Mouse (Mus musculus) heart, embryonic 10.5 days (tissue): ENCODE measurements around the gene Alcam. TPM values are rescaled to one million over a fixed set of nuclear protein-coding genes. Genes with fewer than 3 reads are reported as not detected.

Experiments used
- DNase-seq: peaks from one replicate; pipeline ENCODE4 v3.0.0-alpha.2; 2017; ENCODE audit warnings: low spot score
- H3K27ac ChIP-seq: fragments of 300-500 bp; sonication (generic); 2 replicates; pipeline ENCODE4 v1.5.1; 2016; ENCODE audit warnings: mild to moderate bottlenecking
- H3K27me3 ChIP-seq: fragments of 300-500 bp; sonication (generic); 2 replicates; pipeline ENCODE4 v1.6.1; 2016; ENCODE audit warnings: mild to moderate bottlenecking; ENCODE audit not compliant: poor library complexity, insufficient read depth, severe bottlenecking
- H3K36me3 ChIP-seq: fragments of 300-500 bp; sonication (generic); 2 replicates; pipeline ENCODE4 v1.6.1; 2016; ENCODE audit warnings: mild to moderate bottlenecking, moderate library complexity
- H3K4me1 ChIP-seq: fragments of 300-500 bp; sonication (generic); 2 replicates; pipeline ENCODE4 v1.6.1; 2016; ENCODE audit warnings: mild to moderate bottlenecking
- H3K4me3 ChIP-seq: fragments of 300-500 bp; sonication (generic); 2 replicates; pipeline ENCODE4 v1.5.1; 2016; ENCODE audit warnings: mild to moderate bottlenecking, moderate library complexity
- H3K9me3 ChIP-seq: fragments of 300-500 bp; sonication (generic); 2 replicates; pipeline ENCODE4 v1.6.1; 2016; ENCODE audit warnings: mild to moderate bottlenecking, moderate library complexity
- WGBS: fragments of 180-500 bp; shearing (Covaris S2); methylation state at CpG from one replicate; pipeline ENCODE4 v1.1.7; 2016; 5-methylcytosine and 5-hydroxymethylcytosine counted together
- polyA plus RNA-seq: library from polyadenylated mRNA; unstranded; fragments of >200 nt; fragmentation: Nextera tagmentation; extraction: Ambion mirVana; gene quantifications from 2 replicates; pipeline ENCODE4 v1.2.1, GENCODE M21; 2016

Gene Alcam
- polyA plus RNA-seq, 1 experiment from 2014 or later = 17.8 TPM

- no peaks in the 10 kb centered on the region; the same call in 1 of the 2 replicates for H3K4me1 ChIP-seq
- H3K36me3 ChIP-seq = no peaks in the 10 kb centered on the region
- H3K4me3 ChIP-seq = no peak overlapping the region
- H3K27me3 ChIP-seq = no peaks in the 10 kb centered on the region
- no peaks in the 10 kb centered on the region for H3K9me3 ChIP-seq
- DNase-seq = no peak
- WGBS = 78% methylated on average over 1 of the region's 1 CpGs
- H3K27ac ChIP-seq = no peak overlapping the region
These were observed 21.8 kb downstream of the Alcam start for GRCm38 (mm10) chr16:52432072-52432471.

DNA sequence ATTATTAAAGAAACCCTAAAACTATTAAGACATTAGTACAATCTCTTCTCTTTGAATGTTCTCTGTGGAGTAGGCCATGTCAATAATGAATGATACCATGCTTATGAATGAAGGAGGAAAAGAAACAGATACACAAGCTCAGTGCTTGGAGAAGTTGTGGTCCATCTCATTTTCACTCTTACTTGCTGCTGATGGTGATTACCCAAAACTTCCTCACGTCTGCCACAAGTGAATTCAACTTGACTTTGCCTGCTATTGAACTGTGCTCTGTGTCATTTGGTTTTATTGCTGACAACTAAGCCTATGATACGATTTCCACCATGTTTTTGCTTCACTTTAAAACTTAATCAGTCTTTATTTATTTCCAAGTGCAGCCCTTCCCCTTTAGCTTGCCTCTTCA is 22.3 kb downstream of the Alcam start:
- H3K4me3 ChIP-seq = no peak overlapping the region
- WGBS = 81% methylated on average over 2 of the region's 2 CpGs
- H3K36me3 ChIP-seq = no peaks in the 10 kb centered on the region
- DNase-seq = no peak
- H3K27ac ChIP-seq = no peak overlapping the region
- no peaks in the 10 kb centered on the region for H3K27me3 ChIP-seq
- H3K4me1 ChIP-seq = no peaks in the 10 kb centered on the region; the same call in 1 of the 2 replicates
- H3K9me3 ChIP-seq = no peaks in the 10 kb centered on the region

DNA sequence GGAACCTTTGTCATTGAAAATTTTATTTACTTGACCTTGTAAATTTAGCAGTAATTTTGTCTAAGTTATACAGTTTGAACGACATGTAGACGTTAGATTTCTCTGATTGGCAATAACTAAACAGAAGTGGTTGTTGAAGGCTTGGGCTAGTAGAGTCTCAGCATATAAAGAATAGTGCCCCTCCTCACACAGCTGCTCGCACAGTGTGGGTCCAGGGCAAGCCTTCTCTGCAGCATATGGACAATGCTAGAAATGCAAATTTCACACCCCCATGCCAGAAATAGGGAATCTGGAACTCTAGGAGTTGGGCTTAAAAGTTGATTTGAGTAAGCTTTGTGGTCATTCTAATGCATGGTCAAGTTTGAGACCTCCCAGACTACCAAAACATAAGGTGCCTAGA is 23.8 kb downstream of the Alcam start:
- no peak overlapping the region for H3K27ac ChIP-seq
- no peak overlapping the region for H3K4me3 ChIP-seq
- no peaks in the 10 kb centered on the region for H3K36me3 ChIP-seq
- no peaks in the 10 kb centered on the region; the same call in 1 of the 2 replicates for H3K4me1 ChIP-seq
- WGBS = 74% methylated on average over 3 of the region's 3 CpGs
- H3K27me3 ChIP-seq = no peaks in the 10 kb centered on the region
- no peaks in the 10 kb centered on the region for H3K9me3 ChIP-seq
- no peak for DNase-seq

- Histone ChIP-seq H3K36me3 (no peaks in the 10 kb centered on the region), H3K27me3 (no peaks in the 10 kb centered on the region), H3K27ac (no peak overlapping the region), H3K4me3 (no peak overlapping the region), H3K9me3 (no peaks in the 10 kb centered on the region), H3K4me1 (no peaks in the 10 kb centered on the region; the same call in 1 of the 2 replicates)
- no peak for DNase-seq
These were observed 24.2 kb downstream of the Alcam start for GRCm38 (mm10) chr16:52429661-52430060.

- peak overlapping the region; percentile 67; the same call in 1 of the 2 replicates for H3K27ac ChIP-seq
- no peaks in the 10 kb centered on the region; the same call in 1 of the 2 replicates for H3K4me1 ChIP-seq
- no peaks in the 10 kb centered on the region for H3K9me3 ChIP-seq
- DNase-seq = no peak
- peak overlapping the region; percentile 12 for H3K4me3 ChIP-seq
- no peaks in the 10 kb centered on the region for H3K27me3 ChIP-seq
- no peaks in the 10 kb centered on the region for H3K36me3 ChIP-seq
- 37% methylated on average over 4 of the region's 4 CpGs for WGBS
These were observed 25.4 kb downstream of the Alcam start for GRCm38 (mm10) chr16:52428505-52428904.

DNA sequence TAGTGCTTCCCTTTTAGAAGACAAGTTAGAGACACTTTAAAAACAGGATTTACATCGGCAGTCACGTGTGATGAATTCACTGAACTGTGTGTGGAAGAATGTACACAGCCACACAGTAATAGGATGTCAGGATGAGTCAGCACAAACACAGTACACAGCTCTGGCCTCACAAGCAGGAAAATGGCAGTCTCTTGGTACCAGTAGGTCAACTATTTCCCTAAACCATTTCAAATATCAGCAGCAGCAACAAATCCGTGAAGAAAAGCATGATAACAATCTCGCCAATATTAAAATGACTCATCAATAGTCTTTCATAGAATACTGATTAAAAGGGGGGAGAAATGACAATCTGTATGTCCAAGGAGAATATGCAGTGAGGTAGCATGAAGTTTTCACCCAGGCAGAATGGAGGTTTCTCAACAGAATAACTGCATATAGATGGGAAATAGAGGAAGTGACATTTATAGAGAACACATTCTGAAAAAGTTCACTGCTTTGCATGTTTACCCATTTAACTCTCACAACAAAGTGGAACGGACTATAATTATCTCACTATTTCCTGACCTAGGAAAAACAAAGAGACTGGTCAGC is 35.2 kb downstream of the Alcam start:
- Histone ChIP-seq H3K9me3 (no peaks in the 10 kb centered on the region), H3K4me3 (no peak overlapping the region), H3K4me1 (0 out of 2 replicates have a peak, but pooled peaks cover 5% of the 10 kb centered on the region), H3K27ac (no peak overlapping the region), H3K27me3 (no peaks in the 10 kb centered on the region), H3K36me3 (no peaks in the 10 kb centered on the region)
- 74% methylated on average over 5 of the region's 5 CpGs for WGBS
- DNase-seq = no peak

GRCm38 (mm10) chr16:52417982-52418381 is 35.9 kb downstream of the Alcam start:
- Histone ChIP-seq H3K36me3 (no peaks in the 10 kb centered on the region), H3K4me3 (no peak overlapping the region), H3K4me1 (0 out of 2 replicates have a peak, but pooled peaks cover 5% of the 10 kb centered on the region), H3K9me3 (no peaks in the 10 kb centered on the region), H3K27me3 (no peaks in the 10 kb centered on the region), H3K27ac (no peak overlapping the region)
- 83% methylated on average over 5 of the region's 5 CpGs for WGBS
- no peak for DNase-seq

DNA sequence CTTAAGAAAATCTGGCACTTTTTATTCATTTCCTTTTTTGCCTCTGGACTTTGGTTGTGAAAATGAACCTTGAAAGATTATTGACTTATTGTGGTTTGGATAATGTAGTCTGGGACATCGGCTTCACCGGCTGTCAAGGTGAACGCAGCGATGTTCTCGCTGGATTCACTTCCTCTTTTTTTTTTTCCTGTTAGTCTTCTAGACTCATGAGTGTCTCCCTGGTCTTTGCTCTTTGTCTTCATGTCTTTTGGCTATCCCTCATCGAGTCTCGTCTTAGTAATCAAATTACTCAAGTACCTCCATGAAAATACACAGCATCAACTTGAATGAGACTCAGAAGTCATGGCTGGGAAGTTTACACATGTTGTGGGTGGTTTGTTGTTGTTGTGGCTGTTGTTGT is 36.7 kb downstream of the Alcam start:
- WGBS = 91% methylated on average over 7 of the region's 7 CpGs
- Histone ChIP-seq H3K36me3 (no peaks in the 10 kb centered on the region), H3K9me3 (no peaks in the 10 kb centered on the region), H3K4me3 (no peak overlapping the region), H3K4me1 (0 out of 2 replicates have a peak, but pooled peaks cover 5% of the 10 kb centered on the region), H3K27ac (no peak overlapping the region), H3K27me3 (no peaks in the 10 kb centered on the region)
- no peak for DNase-seq

DNA sequence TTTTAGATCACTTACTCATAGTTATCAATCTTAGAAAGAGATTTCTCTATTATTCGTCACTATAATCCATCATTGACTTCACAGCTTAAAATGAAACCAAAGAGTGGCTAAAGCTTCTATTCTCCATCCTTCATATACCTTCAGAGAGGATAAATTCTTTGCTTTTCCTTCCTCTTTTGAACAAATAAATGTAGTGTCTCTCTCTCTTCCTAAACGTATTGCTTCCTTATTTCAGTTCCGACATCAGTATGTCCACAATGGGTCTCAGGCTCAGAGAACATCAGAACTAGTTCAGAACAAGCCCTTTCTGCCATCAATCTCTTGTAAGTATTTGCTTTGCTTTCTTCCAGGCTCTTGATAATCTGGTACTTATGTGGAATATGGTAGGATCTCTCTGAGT is 40.2 kb downstream of the Alcam start:
- Histone ChIP-seq H3K27ac (no peak overlapping the region), H3K36me3 (no peaks in the 10 kb centered on the region), H3K4me1 (peaks cover 8% of the 10 kb centered on the region; the same call in 1 of the 2 replicates), H3K9me3 (no peaks in the 10 kb centered on the region), H3K27me3 (no peaks in the 10 kb centered on the region), H3K4me3 (no peak overlapping the region)
- no peak for DNase-seq
- 79% methylated on average over 3 of the region's 3 CpGs for WGBS

GRCm38 (mm10) chr16:52406072-52406471 is 47.8 kb downstream of the Alcam start:
- Histone ChIP-seq H3K4me3 (no peak overlapping the region), H3K27me3 (no peaks in the 10 kb centered on the region), H3K4me1 (peaks cover 9% of the 10 kb centered on the region; the same call in 1 of the 2 replicates), H3K36me3 (no peaks in the 10 kb centered on the region), H3K27ac (no peak overlapping the region), H3K9me3 (no peaks in the 10 kb centered on the region)
- 84% methylated on average over 3 of the region's 3 CpGs for WGBS
- DNase-seq = no peak

DNA sequence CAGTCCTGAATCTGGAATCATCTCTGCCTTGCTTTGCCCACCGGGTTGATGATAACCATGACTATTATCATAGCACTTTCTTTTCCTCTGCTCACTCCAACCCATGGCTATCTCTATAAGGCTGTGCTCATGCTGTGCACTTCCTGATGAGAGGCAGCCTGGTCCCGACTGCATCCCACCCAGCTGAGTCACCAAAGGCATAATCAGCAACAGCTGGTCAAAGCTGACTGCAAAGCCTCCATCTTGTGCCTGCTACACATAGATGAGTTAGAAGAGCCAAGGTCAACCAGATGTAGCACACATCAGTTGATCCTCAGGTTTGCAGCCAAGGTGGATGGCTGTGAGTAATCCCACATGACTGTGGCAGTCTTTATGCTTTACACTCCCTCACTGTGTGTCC is 48.6 kb downstream of the Alcam start:
- H3K27ac ChIP-seq = no peak overlapping the region
- H3K4me3 ChIP-seq = no peak overlapping the region
- WGBS = 45% methylated on average over 2 of the region's 2 CpGs
- peaks cover 7% of the 10 kb centered on the region; the same call in 1 of the 2 replicates for H3K4me1 ChIP-seq
- no peaks in the 10 kb centered on the region for H3K36me3 ChIP-seq
- no peaks in the 10 kb centered on the region for H3K9me3 ChIP-seq
- no peak for DNase-seq
- H3K27me3 ChIP-seq = no peaks in the 10 kb centered on the region

DNA sequence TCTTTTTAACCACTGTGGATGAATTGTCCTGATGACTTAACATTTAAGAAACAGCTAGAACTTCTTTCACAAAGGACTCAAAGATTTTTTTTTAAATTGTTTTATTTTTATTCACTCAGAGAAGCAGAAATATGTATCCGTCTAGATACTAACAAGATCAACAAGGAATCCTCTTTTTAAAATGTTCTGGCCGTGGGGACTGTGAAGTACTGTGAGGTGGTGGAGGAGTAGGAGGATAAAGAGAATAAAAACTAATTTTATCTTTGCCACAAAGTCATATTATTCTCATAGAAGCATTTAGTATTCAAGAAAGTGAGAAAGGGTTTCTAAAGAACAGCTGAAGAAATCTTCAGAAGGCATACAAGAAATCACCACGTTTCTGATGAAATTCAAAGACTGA is 54.8 kb downstream of the Alcam start:
- no peak overlapping the region for H3K4me3 ChIP-seq
- no peaks in the 10 kb centered on the region for H3K9me3 ChIP-seq
- no peaks in the 10 kb centered on the region for H3K27me3 ChIP-seq
- no peaks in the 10 kb centered on the region for H3K36me3 ChIP-seq
- WGBS = 80% methylated on average over 3 of the region's 3 CpGs
- peaks cover 2% of the 10 kb centered on the region; the same call in 1 of the 2 replicates for H3K4me1 ChIP-seq
- H3K27ac ChIP-seq = no peak overlapping the region
- no peak for DNase-seq

- Histone ChIP-seq H3K36me3 (no peaks in the 10 kb centered on the region), H3K4me3 (no peak overlapping the region), H3K27ac (no peak overlapping the region), H3K9me3 (no peaks in the 10 kb centered on the region), H3K4me1 (peaks cover 9% of the 10 kb centered on the region; the same call in 1 of the 2 replicates), H3K27me3 (no peaks in the 10 kb centered on the region)
- no peak for DNase-seq
- 81% methylated on average over 5 of the region's 5 CpGs for WGBS
These were observed 67.0 kb downstream of the Alcam start for GRCm38 (mm10) chr16:52386781-52387300.
